Mouse (Mus musculus) T-helper 1 cell (primary cell): Measurements from ENCODE around the gene Olfr700.
"Not testable (repeated sequence)": the region's sequence is repeated elsewhere in the genome, so short reads cannot be mapped to it uniquely, and the experiment has no call there.

Experiments
- in situ Hi-C: fragments of 300-600 bp; cut with MboI, MseI; formaldehyde crosslinking; loops from one replicate; pipeline ENCODE4 v1.15.1; 2025; ENCODE audit warnings: high pct_unique_total_duplicates

The Olfr700 gene

DNA sequence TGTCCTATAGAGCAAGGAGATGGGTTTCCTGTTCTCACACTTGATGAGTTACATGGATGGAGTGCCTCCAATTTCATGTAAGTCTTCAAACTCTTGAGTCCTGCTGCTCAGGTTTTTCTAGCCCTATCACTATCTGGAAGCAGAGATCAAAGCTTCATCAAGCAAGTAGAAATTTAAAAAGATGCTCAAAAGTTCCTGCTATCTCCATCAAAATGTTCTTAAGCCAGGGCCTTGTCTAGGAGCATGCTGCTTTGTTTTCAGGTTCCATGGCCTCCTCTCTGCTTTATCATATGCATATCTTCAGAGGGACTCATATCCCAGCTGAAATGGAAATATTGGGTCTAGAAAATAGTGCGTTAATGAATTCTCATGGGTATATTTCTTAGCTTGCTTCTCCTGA, at the start of gene Olfr700:
TSS of gene Olfr700 (minus strand) at position 101 of the 400 bp plus-strand sequence.
- in situ Hi-C loops: loop anchor here (25.0 kb wide), 1 partner anchor 446 kb away; no protein-coding TSS in a partner anchor

DNA sequence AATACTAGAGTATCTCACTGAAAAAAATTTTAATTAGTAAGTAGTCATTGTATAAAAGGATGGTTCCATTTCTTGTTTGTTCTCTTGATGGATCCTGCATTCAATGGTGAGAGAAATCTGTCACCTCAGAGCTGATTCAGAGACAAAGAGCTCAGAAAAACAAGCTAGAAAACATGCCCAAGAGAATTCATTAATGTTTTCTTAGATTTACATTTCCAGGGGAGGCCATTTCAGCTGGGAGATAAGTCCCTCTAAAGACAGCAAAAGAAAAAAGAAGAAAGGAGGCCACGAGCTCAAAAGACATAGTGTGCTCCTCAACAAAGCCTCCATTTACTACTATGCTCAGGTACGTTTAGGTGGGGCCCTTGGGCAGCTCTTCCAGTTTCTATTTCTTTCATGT, 34.4 kb upstream of the Olfr700 start, which contains the start of gene Olfr703:
TSS of gene Olfr703 (plus strand) at position 301 of the 400 bp plus-strand sequence.
- in situ Hi-C loops: no loop called here

DNA sequence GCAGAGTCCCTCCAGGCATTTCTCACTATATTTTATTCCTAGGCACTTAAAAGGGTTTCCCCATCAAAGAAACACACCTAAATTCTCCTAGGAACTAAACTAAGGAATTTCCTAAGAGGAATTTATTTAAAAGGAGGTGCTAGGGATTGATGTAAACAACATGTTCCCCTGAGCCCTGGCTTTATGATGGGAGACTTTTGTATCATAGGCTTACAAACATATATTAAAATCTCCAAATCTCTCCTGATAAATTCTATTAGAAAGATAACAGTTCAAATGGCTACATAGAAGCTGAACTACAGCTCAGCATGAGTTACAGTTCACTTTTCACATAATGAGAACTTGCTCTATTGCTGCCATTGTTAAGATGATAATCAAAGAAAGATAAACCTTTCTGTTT, 25.2 kb upstream of the Olfr700 start, which contains the start of gene Olfr702:
TSS of gene Olfr702 (minus strand) at position 101 of the 400 bp plus-strand sequence.
- in situ Hi-C loops: no loop called here

DNA sequence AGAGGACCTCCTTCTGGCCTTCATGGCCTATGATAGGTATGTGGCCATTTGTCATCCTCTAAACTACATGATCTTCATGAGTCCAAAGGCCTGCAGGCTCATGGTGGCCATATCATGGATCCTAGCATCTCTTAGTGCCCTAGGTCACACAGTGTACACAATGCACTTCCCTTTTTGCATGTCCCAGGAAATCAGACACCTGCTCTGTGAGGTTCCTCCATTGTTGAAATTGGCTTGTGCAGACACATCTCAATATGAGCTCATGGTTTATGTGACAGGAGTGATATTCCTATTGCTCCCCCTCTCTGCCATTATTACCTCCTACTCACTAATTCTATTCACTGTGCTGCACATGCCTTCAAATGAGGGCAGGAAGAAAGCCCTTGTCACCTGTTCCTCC, 9.8 kb upstream of the Olfr700 start:
- in situ Hi-C loops: loop anchor here (10.0 to 25.0 kb wide), 2 partner anchors 234 to 456 kb away; no protein-coding TSS in a partner anchor

DNA sequence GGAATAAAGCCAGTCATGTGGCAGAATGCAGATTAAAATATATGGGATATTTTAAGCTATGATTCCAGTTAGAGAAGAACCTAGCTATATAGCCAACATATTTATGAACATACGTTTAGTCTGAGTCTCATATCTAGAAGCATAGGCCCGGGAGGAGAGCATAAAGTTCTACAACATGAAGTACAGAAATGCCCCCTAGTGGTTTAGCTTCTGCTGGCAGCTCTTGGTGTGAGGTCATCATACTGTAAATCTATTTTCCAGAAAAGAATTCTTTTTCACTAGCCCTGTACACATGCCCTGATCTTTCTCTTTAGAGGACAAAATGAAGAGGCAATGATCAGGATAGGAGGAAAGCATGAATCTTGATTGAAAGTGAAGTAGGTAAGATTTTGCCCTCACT, 7.1 kb upstream of the Olfr700 start:
- in situ Hi-C loops: loop anchor here (10.0 to 25.0 kb wide), 2 partner anchors 231 to 453 kb away; no protein-coding TSS in a partner anchor

DNA sequence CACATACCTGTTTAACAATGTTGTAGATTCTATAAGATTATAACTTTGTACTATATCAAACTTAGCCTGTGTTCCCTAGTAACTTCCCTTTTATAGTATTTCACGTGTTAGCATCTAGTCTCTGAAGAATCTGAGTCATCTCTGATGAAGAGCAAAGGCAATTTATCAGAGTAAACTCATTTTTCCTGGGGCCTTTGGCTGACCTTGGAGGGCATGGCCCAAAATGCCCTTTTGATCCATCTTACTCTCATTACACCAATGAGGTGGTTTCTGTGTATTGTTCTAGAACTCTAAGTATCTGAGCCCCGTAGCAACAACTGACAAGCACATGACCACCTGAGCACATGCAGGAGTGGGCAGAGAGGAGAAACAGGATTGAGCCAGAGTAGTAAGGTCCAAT, 5.2 kb upstream of the Olfr700 start, which contains the start of gene Olfr701:
TSS of gene Olfr701 (plus strand) at position 301 of the 400 bp plus-strand sequence.
- in situ Hi-C loops: loop anchor here (10.0 to 25.0 kb wide), 2 partner anchors 229 to 452 kb away; no protein-coding TSS in a partner anchor

DNA sequence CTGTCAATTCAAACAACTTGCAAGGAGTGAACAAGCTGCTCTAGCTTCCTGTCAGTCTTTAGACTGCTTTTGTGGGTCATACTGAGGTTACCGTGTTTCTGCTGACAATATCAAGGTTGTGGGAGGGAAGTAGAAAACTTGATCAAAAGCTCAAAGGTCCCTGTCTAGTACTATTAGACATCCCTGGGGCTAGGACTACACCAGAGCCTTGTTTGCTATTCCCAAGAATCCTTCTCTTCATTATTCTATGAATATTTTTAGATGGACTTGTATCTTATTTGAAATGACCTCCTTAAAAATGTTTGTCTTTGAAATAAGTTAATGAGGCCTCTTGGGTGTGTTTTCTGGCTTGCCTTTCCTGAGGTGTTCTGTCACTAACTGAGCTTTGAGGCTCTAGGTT, 15.5 kb downstream of the Olfr700 start, which contains the start of gene Olfr699:
TSS of gene Olfr699 (minus strand) at position 101 of the 400 bp plus-strand sequence.
- in situ Hi-C loops: no loop called here

DNA sequence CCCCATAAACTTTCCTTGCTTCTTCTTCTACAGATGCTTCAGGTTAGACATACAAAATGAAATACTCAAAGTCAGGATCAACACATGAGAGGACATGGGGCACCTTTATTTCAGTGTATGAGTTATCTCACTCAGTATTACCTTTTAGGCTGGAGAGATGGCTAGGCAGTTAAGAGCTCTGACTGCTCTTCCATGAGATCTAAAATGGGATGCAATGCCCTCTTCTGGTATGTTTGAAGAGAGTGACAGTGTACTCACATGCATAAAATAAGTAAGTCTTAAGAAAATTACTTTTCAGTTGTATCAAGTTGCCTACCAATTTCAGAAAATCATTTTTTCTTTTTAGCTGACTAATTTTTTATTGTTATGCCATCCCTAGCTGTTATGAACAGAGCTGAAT, 20.3 kb downstream of the Olfr700 start:
- in situ Hi-C loops: no loop called here

DNA sequence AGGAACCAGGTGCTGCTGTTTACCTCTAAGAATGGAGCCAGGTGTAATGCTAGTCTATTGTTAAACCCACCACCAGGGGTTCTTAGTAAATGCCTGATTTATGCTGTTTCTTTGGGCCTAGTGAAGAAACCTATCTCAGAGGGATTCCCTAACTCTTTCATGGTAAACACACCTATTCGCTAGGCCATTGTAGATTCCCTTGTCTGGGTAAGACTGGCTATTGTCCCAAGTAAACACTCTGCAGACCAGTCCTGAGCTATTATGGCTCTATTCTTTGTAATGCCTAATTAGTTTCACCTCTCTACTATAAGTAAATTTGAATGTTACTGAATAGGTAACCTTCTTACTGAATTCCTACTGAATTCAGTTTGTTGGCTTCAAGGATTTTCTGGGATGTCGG, 47.6 kb downstream of the Olfr700 start:
- in situ Hi-C loops: not testable (repeated sequence)

DNA sequence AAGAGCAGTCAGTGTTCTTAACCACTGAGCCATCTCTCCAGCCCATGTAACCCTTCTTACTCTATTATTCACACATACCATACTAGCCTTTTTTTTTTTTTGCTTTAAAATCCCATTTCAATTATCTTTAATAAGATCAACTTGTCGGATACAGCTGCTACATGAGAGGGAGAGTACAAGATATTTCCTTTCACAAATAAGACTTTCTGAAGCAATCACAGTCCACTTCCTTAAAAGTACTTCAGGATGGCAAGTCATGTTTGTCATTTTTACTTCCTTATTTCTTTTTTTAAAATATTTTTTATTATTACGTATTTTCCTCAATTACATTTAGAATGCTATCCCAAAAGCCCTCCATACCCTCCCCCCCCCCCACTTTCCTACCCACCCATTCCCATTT, 49.8 kb downstream of the Olfr700 start:
- in situ Hi-C loops: no loop called here
